Mouse (Mus musculus) cerebellum, adult 2 months (tissue): ENCODE data around the gene Dao.

Source experiments
- CTCF ChIP-seq: fragments of 200-500 bp; IDR thresholded peaks from 2 replicates; pipeline ENCODE4 v1.5.1; 2011; ENCODE audit warnings: low read depth, mild to moderate bottlenecking, control low read depth, low read length, moderate library complexity, borderline replicate concordance; ENCODE audit not compliant: insufficient read depth
- POLR2A ChIP-seq: fragments of 200-500 bp; IDR thresholded peaks from 2 replicates; pipeline ENCODE4 v1.6.1; 2011; ENCODE audit warnings: low read length, control low read depth, borderline replicate concordance; ENCODE audit not compliant: insufficient read depth

GRCm38 (mm10) chr5:113968371-113968770, 35.1 kb upstream of the Dao start:
- TF ChIP-seq CTCF (no peak), POLR2A (no peak)
